Mouse (Mus musculus): Measurements from ENCODE around the gene Ogdh.
"Not testable (repeated sequence)": the region's sequence is repeated elsewhere in the genome, so short reads cannot be mapped to it uniquely, and the experiment has no call there.

The Ogdh gene

DNA sequence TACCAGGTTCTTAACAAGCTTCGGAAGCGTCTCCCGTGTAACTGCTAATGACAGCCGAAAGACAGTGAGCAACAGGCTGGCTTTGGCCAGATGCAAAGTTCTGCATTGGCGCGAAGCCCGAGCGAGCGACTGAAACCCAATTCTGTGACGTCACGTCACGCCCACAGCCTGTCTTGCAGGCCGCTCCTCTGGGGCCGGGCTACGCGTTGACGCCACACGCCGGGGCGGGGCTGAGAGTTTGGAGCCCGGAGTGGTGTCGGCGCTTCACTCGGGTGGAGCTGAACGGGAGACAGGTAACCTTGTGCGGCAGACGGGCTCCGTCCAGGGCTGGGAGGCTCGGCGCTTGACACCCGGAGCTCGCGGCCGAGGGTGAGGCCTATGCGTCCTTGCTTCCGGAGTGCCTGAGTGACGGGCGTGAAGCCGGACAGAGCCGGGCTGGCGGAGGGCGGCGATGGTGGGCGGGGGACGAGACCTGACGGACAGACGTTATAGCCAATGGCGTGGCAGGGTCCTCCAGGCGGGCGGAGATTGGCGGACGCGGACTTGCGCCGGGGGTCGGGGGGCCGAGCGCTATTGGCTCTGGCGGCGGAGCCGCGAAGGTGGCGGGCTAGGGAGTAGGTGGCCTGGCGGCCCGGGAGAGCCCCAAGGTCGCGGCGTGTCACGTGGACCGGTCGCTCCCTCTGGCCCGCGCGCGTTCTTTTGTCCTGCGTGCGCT, at the start of gene Ogdh:
Gene Ogdh, plus strand, starts transcription at position 233 of the 715 bp plus-strand sequence.
- peak; percentile 99 to 100 for DNase-seq (ENCODE audit: inconsistent age in 2 of 2, low spot score in 1 of 2)

DNA sequence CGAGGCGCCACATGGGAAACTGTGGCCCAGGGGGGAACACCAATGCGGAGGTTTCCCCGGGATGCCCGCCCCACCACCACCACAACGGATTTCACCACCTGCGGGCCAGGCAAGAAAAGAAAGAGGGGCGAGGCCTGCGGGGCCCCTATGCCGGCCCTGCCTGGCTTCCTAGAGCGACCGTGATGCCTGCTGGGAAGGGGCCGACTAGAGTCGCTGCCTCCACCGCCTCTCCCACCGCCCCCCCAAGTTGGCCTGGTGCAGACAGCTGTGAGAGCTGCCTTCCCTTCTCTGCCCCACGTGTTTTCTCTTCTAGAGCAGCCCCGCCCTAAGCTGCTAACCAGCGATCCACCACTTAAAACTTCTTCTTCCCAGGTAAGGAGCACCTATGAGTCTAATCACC, 46.7 kb upstream of the Ogdh start:
- DNase-seq (ENCODE audit: inconsistent age in 2 of 2, low spot score in 1 of 2): no peak

DNA sequence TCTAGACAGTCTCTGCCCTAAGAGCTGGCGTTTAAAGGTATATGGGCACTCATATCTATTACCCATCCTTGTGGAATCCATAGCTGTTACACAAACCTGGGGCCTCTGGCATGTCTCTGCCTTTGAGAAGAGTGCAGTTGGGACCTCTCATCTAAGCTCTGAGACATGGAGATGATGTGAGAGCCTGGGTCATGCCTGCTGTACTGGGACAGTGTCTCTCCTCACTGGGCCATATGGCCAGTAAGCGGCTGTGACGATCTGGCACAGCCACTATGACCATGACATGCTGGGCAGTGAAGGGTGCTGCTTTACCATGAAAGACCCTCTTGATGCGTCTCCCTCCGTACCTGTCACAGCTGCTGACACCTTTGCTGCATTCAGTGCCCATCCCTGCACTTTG, 39.2 kb upstream of the Ogdh start:
- DNase-seq (ENCODE audit: inconsistent age in 2 of 2, low spot score in 1 of 2): no peak

DNA sequence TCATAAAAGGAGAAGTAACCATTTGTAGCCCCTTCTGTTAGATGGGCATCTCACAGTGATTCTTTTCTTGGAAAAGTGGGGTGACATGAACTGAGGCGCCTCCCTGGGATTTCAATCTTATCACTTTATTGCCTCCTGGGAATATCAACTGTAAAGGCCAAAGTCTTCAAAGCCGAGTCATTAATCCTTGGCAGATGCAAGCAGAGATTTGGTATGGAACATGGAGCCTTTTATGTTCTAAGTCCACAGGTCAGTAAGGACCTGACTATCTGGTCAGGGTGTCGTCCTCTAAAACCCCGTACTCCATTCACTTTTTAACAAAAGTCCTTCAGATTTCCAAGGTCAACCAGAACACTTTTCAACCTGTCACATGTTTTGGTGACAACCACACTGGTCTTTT, 38.6 kb upstream of the Ogdh start:
- DNase-seq (ENCODE audit: inconsistent age in 2 of 2, low spot score in 1 of 2): no peak

DNA sequence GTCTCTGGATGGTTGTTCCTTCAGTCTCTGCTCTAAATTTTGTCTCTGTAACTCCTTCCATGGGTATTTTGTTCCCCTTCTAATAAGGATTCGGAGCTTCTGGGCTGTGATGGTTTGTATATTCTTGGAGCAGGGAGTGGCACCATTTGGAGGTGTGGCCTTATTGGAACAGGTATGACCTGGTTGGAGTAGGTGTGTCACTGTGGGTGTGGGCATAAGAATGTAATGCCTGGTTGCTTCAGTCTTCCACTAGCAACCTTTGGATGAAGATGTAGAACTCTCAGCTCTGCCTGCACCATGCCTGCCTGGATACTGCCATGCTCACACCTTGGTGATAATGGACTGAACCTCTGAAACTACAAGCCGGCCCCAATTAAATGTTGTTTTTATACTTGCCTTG, 36.8 kb upstream of the Ogdh start:
- not testable (repeated sequence) for DNase-seq (ENCODE audit: inconsistent age in 2 of 2, low spot score in 1 of 2)

DNA sequence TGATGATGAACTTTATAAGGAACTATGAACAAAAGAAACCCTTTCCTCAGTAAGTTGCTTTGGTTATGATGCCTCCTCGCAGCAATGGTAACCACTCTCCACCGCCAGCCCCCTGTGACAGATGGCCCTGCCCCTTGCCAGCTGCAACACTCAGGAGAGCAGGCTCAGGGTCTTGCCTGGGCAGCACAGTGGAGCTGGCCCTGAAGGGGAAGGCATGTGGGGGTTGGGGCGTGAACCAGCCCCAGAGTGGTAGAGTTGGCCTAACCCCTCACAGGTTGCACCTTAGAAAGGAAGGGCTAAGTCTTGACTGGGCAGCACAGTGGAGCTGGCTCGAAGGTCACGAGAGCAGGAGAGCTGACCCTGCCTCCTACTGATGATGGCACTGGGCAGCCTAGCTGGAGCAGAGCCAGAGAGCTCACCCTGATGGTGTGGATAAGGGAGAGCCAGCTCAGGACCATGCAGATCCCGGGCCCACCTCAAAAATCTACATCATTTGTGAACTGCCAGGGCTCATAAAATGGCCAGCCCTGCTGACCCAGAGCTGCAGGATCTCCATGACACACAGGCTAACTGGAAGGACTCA, 34.9 kb upstream of the Ogdh start:
- peak in 1 of 2 experiments; percentile 67 for DNase-seq (ENCODE audit: inconsistent age in 2 of 2, low spot score in 1 of 2)

DNA sequence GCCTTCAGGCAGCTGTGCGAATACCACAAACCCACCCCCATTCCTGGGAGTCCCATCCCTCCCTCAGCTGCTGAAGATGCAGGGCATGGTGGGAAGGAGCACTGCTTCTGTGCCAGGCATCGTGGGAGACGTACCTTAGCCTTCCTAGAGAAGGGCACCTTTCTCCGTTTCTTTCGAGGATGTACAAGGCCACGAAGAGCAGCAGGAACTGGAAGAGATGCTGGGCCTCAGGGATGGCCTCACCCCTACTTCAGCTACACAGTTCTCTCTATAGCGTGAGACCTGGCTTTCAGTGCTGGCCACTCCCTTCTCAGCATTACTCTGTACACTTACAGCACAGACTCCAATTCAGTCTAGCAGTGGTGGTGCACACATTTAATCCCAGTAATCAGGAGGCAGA, 32.0 kb upstream of the Ogdh start:
- DNase-seq (ENCODE audit: inconsistent age in 2 of 2, low spot score in 1 of 2): no peak

DNA sequence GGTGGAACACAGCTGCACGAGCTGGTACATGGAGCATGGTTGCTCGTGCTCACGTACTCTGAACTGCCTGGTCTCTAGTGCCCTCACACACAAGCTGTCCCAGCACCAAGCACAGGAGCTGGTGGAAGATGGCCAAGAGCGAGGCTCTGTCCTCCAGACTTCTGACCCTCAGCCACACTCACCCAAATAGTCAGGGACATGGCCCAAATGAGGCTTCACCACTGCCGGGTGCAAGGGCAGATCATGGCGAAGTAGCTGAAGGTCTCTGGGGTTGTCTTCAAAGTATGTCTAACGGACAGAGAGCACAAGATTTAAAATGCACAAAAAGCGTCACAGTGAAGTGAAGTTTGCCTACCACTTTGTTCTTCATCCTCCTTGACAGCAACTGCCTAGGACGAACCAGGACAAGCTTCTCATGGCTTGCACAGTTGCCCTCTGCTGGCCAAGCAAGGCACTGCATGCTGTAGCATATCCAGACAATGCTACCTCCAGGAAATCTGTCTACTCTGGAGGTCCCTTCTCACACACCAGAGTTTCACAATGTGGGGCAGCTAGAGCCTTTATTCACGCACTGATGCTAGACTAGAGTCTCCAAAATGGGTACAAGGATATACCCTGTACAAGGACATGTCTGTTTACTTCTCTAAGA, 29.9 kb upstream of the Ogdh start:
- peak; percentile 54 to 87 for DNase-seq (ENCODE audit: inconsistent age in 2 of 2, low spot score in 1 of 2)

DNA sequence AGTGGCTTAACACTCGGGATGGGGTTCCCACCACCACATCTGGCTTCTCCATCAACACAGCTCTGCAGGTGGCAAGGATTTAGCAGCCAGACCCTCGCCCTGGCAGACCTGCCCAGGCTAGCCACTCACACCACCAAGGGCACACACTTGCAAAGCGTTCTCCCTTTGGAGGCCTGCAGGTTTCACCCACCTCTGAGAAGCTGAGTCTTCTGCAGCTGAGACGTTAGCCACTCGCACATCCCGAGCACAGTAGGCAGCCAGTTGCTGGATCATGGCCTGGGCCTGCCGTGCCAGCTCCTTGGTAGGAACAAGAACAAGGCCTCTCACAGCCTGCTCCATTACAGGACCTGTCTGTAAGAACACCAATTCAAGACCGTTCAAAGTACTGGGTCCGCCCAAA, 24.8 kb upstream of the Ogdh start:
- DNase-seq (ENCODE audit: inconsistent age in 2 of 2, low spot score in 1 of 2): no peak

DNA sequence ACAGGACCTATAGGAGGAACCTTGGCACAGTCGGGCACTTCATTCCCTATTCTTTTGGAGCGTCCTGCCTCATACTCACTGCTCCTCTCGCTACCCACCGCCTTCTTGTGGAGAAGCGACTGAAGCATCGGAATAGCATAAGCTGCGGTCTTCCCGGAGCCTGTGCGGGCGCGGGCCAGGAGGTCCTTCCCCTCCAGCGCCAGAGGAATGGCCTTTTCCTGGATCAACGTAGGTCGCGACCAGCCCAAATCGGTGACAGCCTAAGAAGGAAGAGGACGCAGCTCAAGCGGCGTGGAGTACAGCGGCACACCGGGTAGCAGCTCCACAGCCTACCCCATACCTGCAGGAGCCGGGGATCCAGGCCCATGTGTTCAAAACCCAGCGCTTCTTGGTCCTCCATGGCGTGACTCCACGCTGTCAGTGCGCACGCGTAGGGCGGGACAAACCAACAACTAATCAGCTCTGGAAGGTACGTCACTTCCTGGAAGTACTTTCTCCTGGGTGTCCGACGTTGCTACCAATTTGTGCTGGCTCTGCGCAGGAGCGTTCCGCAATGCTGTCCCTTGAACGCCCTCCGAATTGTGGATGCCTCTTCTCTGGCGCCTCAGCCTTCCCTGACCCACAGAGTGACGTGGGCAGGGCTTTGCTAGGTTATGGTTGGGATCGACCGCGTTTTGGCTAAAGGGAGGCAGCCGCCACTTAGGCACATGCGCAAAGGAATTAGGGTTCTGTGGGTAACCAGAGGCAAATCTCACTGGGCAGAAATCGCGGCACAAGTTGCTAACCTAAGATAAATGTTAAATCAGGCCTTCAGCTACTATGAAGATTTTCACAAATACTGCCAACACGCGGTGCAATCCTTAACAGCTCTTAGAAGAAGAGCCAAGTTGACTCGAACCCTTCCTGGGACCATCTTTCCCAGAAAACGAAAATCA, 23.8 kb upstream of the Ogdh start, which contains the start of gene Ddx56:
Gene Ddx56, minus strand, starts transcription at position 453 of the 935 bp plus-strand sequence.
- peak; percentile 93 to 98 for DNase-seq (ENCODE audit: inconsistent age in 2 of 2, low spot score in 1 of 2)

DNA sequence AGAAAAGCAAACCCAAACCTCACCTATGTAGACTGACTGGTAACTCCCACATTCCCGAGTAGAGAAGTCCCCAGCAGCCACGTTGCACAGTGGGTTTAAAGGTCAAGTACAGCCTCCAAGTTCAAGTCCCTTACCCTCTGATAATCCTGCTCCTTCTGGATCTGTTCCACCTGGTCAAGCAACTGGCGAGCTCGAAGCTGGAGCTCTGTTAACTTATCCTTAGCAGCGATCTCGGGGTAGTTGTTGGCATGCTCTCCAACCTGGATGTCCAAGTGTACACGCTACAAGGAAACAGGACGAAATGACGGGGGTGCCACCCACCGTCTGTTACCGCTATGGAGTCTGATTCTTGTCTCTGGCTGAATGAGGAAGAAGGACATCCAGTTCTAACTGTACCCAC, 17.8 kb upstream of the Ogdh start:
- DNase-seq (ENCODE audit: inconsistent age in 2 of 2, low spot score in 1 of 2): peak in 1 of 2 experiments; percentile 57

DNA sequence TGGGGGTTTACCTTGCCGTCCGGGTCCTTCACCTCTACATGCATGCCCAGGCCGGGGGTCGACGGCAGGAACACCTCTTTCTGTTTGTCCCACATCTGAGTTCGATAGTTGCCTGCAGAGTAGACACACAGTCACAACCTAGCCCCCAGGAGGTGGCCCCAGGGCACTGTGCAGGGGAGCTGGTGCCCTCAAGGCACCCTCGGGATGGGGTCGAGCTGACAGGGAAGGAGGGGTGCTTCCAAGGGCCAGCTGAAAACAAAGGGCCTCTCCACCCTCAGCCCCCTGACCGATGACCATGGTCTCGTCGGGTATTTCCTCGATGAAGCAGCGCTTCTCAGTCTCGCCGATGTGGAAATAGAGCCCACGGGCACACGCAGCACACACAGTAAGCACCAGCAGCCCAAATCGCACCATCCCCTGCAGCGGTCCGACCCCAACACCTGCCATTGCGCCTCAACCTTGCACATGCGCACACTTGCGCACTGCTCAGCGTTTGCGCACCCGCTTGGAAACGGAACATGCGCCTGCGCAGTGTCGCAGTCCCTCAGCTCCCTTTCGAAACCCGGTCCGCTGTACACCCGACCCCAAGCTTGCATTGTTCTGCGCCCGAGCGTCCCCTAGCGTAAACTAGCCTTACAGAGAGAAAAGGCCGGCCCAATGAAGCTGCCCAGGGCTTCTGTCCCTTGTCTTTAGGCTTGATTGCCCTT, 16.9 kb upstream of the Ogdh start, which contains the start of gene Tmed4:
Gene Tmed4, minus strand, starts transcription at position 484 of the 707 bp plus-strand sequence.
- DNase-seq (ENCODE audit: inconsistent age in 2 of 2, low spot score in 1 of 2): peak; percentile 98 to 99

DNA sequence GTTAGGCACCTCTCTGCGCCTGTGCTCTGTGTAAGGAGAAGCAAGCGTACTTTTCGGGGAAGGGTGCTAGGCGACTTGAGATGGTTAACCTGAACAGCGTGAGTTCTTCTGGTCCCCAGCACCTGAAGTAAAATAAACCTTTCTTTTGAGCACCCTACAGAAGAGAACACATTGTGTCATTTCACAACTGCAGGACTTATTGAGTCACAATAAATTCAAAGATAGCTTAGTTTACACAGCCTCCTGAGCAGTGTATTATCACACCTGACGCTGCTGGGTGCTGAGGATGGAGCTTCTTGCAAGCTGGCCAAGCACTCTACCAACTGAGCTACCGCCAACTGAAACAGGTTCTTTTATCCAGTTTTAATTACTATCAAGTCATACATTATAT, 16.3 kb upstream of the Ogdh start:
- no peak for DNase-seq (ENCODE audit: inconsistent age in 2 of 2, low spot score in 1 of 2)

DNA sequence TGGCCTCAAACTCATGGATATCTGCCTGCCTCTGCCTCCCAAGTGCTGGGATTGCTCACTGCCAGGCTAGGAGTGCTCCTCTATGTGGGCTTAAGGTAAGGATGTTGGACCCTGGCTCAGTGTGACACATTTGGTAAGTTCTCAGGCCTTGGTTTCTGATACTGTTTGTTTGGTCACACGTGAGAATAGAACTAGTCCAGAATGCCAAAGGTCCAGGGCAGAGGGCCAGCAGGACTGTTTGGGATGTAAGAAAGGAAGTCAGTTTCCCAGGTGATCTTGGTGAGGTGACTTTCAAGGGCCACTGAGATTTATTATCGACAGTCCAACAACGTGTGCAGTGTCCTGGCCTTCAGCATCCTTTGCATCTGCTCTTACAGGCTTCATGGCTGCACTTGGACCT, 15.0 kb upstream of the Ogdh start:
- no peak for DNase-seq (ENCODE audit: inconsistent age in 2 of 2, low spot score in 1 of 2)

DNA sequence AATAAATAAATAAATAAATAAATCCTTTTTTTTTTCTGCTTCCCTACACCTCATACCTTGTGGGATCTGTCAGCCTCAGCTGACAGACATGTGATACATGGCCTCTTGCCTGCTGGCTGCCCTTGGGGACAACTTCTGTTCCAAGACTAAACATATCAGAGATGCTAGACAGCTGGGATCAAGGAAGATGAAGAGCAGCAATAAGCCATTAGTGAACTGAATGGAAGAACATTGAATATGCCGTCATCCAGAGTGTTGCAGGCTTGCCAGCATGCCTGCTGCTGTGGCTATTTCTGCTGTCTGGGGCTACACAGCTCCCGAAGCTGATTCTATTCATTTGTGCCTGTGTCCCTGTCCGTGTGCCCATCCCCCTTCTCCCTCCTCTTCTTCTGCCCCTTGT, 8.5 kb upstream of the Ogdh start:
- no peak for DNase-seq (ENCODE audit: inconsistent age in 2 of 2, low spot score in 1 of 2)

DNA sequence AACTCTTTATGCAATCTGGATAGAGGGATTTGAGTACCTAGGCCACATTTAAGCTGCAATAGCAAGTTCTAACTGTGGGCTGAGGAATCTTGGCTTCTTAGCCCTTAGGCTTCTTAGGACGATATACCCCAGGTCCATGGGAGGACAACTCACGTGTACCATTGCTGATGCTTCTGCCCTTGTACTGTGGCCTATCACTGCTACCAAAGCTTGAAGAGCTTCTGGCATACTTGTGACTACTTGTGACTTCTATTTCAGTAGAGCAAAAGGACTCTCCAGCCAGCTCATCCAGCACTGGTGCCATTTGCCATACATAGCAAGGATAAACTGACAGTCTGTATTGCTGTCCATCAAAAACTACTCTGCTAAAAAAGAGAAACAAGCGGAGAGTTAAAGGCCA, 1.3 kb upstream of the Ogdh start:
- no peak for DNase-seq (ENCODE audit: inconsistent age in 2 of 2, low spot score in 1 of 2)

DNA sequence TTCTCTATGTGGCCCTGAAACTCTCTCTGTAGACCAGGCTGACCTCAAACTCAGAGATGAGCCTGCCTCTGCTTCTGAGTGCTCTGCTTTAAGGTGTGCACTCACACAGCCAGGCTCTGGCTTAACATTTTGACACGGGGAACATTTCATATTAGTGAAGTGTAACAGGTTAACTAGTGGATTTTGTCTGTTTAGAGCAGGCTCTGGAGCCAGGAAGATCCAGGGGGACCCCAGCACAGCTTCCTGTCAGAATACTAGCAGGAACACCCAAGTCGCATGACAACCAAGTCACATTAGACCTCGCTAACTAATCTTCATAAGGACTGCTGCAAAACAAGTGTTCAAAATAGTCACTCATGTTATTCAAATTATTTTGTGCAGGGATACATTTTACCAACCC, 550 bp upstream of the Ogdh start:
- no peak for DNase-seq (ENCODE audit: inconsistent age in 2 of 2, low spot score in 1 of 2)

DNA sequence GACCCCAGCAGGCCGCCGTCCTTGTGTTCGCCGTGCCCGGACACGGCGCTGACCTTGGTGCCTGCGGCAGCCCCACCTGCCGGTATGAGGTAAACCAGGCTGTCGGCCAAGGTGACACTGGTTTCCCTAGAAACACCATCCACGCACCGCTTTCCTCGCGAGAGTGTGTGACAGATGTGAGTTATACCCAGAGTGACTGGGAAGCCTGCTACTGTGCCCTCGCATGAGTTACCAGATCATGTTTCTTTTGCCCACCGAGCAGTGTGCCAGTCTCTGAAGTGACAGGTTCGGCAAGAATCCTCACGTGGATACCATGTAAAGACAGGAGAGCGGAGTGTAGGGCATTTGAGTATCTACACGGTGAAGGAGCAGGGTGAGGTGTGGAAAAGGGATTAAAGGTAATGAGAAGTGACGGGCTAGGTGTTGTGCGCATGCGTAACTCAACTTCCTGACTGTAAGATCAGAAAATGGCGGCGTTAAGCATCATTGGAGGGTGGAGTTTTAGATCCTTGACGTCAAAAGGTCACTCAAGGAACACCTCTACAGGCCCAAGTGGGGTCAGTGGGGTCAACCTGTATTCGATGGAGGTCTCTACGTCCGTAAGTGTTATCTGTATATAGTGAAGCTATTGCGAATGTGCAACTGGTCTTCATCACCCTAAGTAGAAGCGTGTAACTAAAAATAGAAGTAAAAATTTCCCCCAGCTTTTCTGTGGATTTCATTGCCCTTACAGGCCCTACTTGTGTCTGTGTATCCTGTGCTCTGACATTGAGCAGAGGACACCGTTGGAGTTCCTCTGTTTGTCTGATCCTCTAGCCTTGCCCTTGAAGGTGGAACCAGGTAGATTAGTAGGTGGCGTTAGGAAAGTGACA, 919 bp downstream of the Ogdh start:
- no peak for DNase-seq (ENCODE audit: inconsistent age in 2 of 2, low spot score in 1 of 2)

DNA sequence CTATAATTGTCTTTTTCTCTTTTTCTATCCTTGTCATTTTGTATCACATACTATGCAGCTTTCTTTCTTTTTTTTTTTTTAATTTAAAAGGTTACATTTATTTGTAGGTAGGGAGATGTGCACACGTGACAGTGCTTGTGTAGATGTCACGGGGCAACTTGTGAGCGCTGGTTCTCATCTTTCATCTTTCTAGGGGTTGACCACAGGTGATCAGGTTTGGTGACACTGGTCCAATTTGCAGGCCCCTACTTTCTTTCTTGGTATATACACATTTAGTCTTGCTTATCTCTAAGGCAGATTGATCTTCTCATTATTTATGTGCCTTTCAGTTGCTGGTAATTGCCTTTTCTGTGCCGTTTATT, 1.5 kb downstream of the Ogdh start:
- no peak for DNase-seq (ENCODE audit: inconsistent age in 2 of 2, low spot score in 1 of 2)

DNA sequence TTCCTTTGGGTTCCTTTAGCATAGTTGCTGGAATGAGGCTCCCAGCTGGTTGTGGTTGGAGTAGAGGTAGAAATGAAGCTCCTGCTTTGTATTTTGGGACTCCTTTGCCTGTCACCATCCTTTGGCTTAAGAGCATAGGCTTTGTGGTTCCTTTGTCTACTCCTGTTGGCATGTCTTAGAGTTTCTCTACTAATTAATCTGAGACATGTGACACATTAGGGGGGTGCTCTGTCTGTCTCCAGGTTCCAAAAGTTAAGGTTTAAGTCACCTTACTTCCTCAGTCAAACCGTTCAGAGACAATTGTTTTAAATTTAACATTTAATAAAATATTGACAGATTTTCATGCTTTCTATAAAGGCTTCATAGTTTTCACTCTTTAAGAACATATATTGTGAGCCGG, 2.2 kb downstream of the Ogdh start:
- no peak for DNase-seq (ENCODE audit: inconsistent age in 2 of 2, low spot score in 1 of 2)
